Mouse (Mus musculus): ENCODE data around the gene Zfp800.

The Zfp800 gene

GRCm38 (mm10) chr6:28312067-28312466 lies 85.7 kb downstream of the Zfp800 start:
- DNase-seq (ENCODE audit: low read depth, low spot score): no peak

GRCm38 (mm10) chr6:28309692-28310091 lies 88.1 kb downstream of the Zfp800 start:
- DNase-seq (ENCODE audit: low read depth, low spot score): no peak

GRCm38 (mm10) chr6:28308929-28309328 lies 88.9 kb downstream of the Zfp800 start:
- no peak for DNase-seq (ENCODE audit: low read depth, low spot score)

- DNase-seq (ENCODE audit: low read depth, low spot score): no peak
These were observed 91.1 kb downstream of the Zfp800 start for GRCm38 (mm10) chr6:28306702-28307101.

- DNase-seq (ENCODE audit: low read depth, low spot score): no peak
These were observed 101.5 kb downstream of the Zfp800 start for GRCm38 (mm10) chr6:28296306-28296705.

GRCm38 (mm10) chr6:28295581-28295980 lies 102.2 kb downstream of the Zfp800 start:
- no peak for DNase-seq (ENCODE audit: low read depth, low spot score)

- DNase-seq (ENCODE audit: low read depth, low spot score): no peak
These were observed 105.0 kb downstream of the Zfp800 start for GRCm38 (mm10) chr6:28292810-28293209.

GRCm38 (mm10) chr6:28279886-28280285 lies 117.9 kb downstream of the Zfp800 start:
- DNase-seq (ENCODE audit: low read depth, low spot score): no peak

GRCm38 (mm10) chr6:28262198-28262621 lies 135.6 kb downstream of the Zfp800 start:
- peak; percentile 29 for DNase-seq (ENCODE audit: low read depth, low spot score)

- DNase-seq (ENCODE audit: low read depth, low spot score): peak; percentile 89
These were observed 136.3 kb downstream of the Zfp800 start for GRCm38 (mm10) chr6:28261307-28262197.

- DNase-seq (ENCODE audit: low read depth, low spot score): no peak
These were observed 137.2 kb downstream of the Zfp800 start for GRCm38 (mm10) chr6:28260425-28261191.

GRCm38 (mm10) chr6:28259750-28260149 lies 138.1 kb downstream of the Zfp800 start:
- DNase-seq (ENCODE audit: low read depth, low spot score): no peak

- DNase-seq (ENCODE audit: low read depth, low spot score): no peak
These were observed 139.4 kb downstream of the Zfp800 start for GRCm38 (mm10) chr6:28258440-28258839.

GRCm38 (mm10) chr6:28257772-28258171 lies 140.0 kb downstream of the Zfp800 start:
- no peak for DNase-seq (ENCODE audit: low read depth, low spot score)

GRCm38 (mm10) chr6:28252790-28253189 lies 145.0 kb downstream of the Zfp800 start:
- DNase-seq (ENCODE audit: low read depth, low spot score): no peak

GRCm38 (mm10) chr6:28248211-28248610 lies 149.6 kb downstream of the Zfp800 start:
- DNase-seq (ENCODE audit: low read depth, low spot score): no peak

- no peak for DNase-seq (ENCODE audit: low read depth, low spot score)
These were observed 165.0 kb downstream of the Zfp800 start for GRCm38 (mm10) chr6:28232618-28233361.

- no peak for DNase-seq (ENCODE audit: low read depth, low spot score)
These were observed 169.7 kb downstream of the Zfp800 start for GRCm38 (mm10) chr6:28228085-28228484.

GRCm38 (mm10) chr6:28221017-28221416 lies 176.8 kb downstream of the Zfp800 start:
- DNase-seq (ENCODE audit: low read depth, low spot score): no peak

- DNase-seq (ENCODE audit: low read depth, low spot score): no peak
These were observed 179.4 kb downstream of the Zfp800 start for GRCm38 (mm10) chr6:28218386-28218785.

- peak; percentile 27 for DNase-seq (ENCODE audit: low read depth, low spot score)
These were observed 182.4 kb downstream of the Zfp800 start for GRCm38 (mm10) chr6:28215268-28215954.

Data from skeletal muscle tissue, adult 2 months (tissue).